Mouse (Mus musculus): ENCODE results near the gene 4930426L09Rik. TPM values are rescaled to one million over a fixed set of nuclear protein-coding genes. Genes with fewer than 3 reads are reported as not detected.

Gene 4930426L09Rik
- polyA plus RNA-seq, 1 experiment from 2014 or later: 0.18 TPM

- no peak for ATAC-seq
- Histone ChIP-seq H3K4me1 (ENCODE audit: control insufficient read depth, insufficient read depth, low read depth, low read length) (no peaks in the 10 kb centered on the region), H3K27me3 (replicated peaks; ENCODE audit: control insufficient read depth, insufficient read depth, low read length) (no peaks in the 10 kb centered on the region), H3K27ac (ENCODE audit: low read depth, low read length) (no peak overlapping the region), H3K36me3 (ENCODE audit: control insufficient read depth, insufficient read depth, low read length) (no peaks in the 10 kb centered on the region), H3K4me3 (ENCODE audit: low read length) (no peak overlapping the region), H3K4me2 (ENCODE audit: low read length) (no peak overlapping the region), H3K9me3 (ENCODE audit: control insufficient read depth, low read length) (no peaks in the 10 kb centered on the region), H3K9ac (ENCODE audit: low read depth, low read length) (no peak overlapping the region)
- WGBS: 97% methylated on average over 1 of the region's 1 CpGs
Measured at GRCm38 (mm10) chr2:19016839-19017238, 18.7 kb downstream of the 4930426L09Rik start.

DNA sequence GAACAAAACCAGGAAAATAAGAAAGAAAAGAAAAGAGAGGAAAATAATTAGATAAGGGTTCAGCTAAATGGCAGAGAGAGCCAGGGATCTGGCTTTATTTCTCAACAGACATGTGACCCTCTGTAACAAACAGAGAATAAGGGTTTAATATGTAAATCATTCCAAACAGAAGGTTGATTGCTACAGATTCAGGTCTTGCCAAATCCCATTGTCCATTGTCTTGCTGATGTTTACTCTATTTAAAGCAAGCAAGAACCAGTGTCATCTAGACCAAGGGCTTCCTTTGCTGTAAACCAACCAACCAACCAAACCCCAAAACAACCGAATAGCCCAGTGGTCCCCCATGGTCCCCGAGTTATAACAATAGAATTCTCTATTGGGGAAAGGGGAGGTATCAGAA, 19.9 kb downstream of the 4930426L09Rik start:
- Histone ChIP-seq H3K9ac (ENCODE audit: low read depth, low read length) (no peak overlapping the region), H3K27me3 (replicated peaks; ENCODE audit: control insufficient read depth, insufficient read depth, low read length) (no peaks in the 10 kb centered on the region), H3K4me1 (ENCODE audit: control insufficient read depth, insufficient read depth, low read depth, low read length) (no peaks in the 10 kb centered on the region), H3K4me2 (ENCODE audit: low read length) (no peak overlapping the region), H3K27ac (ENCODE audit: low read depth, low read length) (no peak overlapping the region), H3K4me3 (ENCODE audit: low read length) (no peak overlapping the region), H3K9me3 (ENCODE audit: control insufficient read depth, low read length) (no peaks in the 10 kb centered on the region), H3K36me3 (ENCODE audit: control insufficient read depth, insufficient read depth, low read length) (no peaks in the 10 kb centered on the region)
- no peak for ATAC-seq
- WGBS: 63% methylated on average over 2 of the region's 2 CpGs

DNA sequence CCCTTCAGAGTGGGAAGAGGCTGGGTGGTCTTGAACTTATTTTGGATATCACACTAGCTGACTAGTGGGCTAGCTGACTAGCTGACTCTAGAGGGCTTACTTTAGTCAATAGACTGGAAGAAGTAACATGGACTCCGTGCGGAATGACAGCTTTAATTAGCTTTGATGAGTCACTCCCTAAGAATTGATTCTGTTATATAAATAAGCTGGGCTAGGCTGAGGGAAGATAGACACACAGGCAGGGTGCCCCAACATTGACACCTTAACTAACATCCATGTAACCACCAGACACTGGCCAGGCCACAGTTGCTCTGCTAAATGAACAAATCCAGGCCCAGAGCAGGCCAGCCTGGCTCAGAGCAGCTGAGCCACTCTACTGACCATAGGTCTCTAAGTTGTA, 26.7 kb downstream of the 4930426L09Rik start:
- H3K27me3 ChIP-seq (replicated peaks; ENCODE audit: control insufficient read depth, insufficient read depth, low read length): no peaks in the 10 kb centered on the region
- ATAC-seq: no peak
- no peak overlapping the region for H3K9ac ChIP-seq (ENCODE audit: low read depth, low read length)
- no peak overlapping the region for H3K27ac ChIP-seq (ENCODE audit: low read depth, low read length)
- H3K9me3 ChIP-seq (ENCODE audit: control insufficient read depth, low read length): no peaks in the 10 kb centered on the region
- H3K4me1 ChIP-seq (ENCODE audit: control insufficient read depth, insufficient read depth, low read depth, low read length): no peaks in the 10 kb centered on the region
- H3K36me3 ChIP-seq (ENCODE audit: control insufficient read depth, insufficient read depth, low read length): no peaks in the 10 kb centered on the region
- H3K4me3 ChIP-seq (ENCODE audit: low read length): no peak overlapping the region
- H3K4me2 ChIP-seq (ENCODE audit: low read length): no peak overlapping the region
- 72% methylated on average over 2 of the region's 2 CpGs for WGBS

GRCm38 (mm10) chr2:19037430-19037829, 39.3 kb downstream of the 4930426L09Rik start:
- Histone ChIP-seq H3K4me3 (ENCODE audit: low read length) (no peak overlapping the region), H3K4me2 (ENCODE audit: low read length) (no peak overlapping the region), H3K36me3 (ENCODE audit: control insufficient read depth, insufficient read depth, low read length) (no peaks in the 10 kb centered on the region), H3K9ac (ENCODE audit: low read depth, low read length) (no peak overlapping the region), H3K9me3 (ENCODE audit: control insufficient read depth, low read length) (no peaks in the 10 kb centered on the region), H3K27ac (ENCODE audit: low read depth, low read length) (no peak overlapping the region), H3K27me3 (replicated peaks; ENCODE audit: control insufficient read depth, insufficient read depth, low read length) (no peaks in the 10 kb centered on the region), H3K4me1 (ENCODE audit: control insufficient read depth, insufficient read depth, low read depth, low read length) (no peaks in the 10 kb centered on the region)
- 75% methylated on average over 4 of the region's 4 CpGs for WGBS
- no peak for ATAC-seq

DNA sequence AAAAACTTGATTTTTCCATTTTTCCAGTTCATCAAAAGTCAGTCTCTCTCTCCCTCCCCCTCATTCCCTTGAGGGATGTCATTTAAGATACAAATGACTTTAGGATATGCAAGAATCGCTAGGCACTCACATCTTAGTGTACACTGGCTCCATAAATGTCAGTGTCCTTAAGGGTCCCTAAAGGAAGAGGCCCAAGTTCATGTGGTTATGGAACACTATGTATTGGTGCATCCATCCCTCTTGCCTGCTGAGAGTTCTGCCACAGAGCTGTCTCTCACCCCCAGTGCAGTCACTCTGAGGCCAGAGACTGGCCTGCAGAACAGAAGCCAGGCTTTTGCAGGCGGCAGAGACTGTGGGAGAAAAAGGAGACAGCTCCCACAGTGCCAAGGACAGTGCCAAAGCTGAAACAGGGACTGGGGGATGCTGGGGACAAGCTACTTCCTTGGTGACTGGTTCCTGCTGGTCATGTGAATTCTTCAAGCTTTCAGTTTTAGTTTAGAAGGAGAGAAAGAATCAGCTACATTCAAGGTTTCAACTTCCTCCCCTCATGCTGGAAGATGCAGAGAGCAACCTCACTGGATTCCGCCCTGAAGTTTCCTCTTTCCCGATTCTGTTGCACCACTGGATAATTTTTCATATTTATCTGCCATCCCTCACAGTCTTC, 39.9 kb downstream of the 4930426L09Rik start:
- Histone ChIP-seq H3K4me2 (ENCODE audit: low read length) (no peak overlapping the region), H3K27ac (ENCODE audit: low read depth, low read length) (no peak overlapping the region), H3K9ac (ENCODE audit: low read depth, low read length) (no peak overlapping the region), H3K4me1 (ENCODE audit: control insufficient read depth, insufficient read depth, low read depth, low read length) (no peaks in the 10 kb centered on the region), H3K4me3 (ENCODE audit: low read length) (no peak overlapping the region), H3K36me3 (ENCODE audit: control insufficient read depth, insufficient read depth, low read length) (no peaks in the 10 kb centered on the region), H3K9me3 (ENCODE audit: control insufficient read depth, low read length) (no peaks in the 10 kb centered on the region), H3K27me3 (replicated peaks; ENCODE audit: control insufficient read depth, insufficient read depth, low read length) (no peaks in the 10 kb centered on the region)
- WGBS: 81% methylated on average over 4 of the region's 4 CpGs
- no peak for ATAC-seq

- H3K9me3 ChIP-seq (ENCODE audit: control insufficient read depth, low read length): no peaks in the 10 kb centered on the region
- ATAC-seq: no peak
- no peak overlapping the region for H3K4me2 ChIP-seq (ENCODE audit: low read length)
- H3K4me3 ChIP-seq (ENCODE audit: low read length): no peak overlapping the region
- 96% methylated on average over 1 of the region's 1 CpGs for WGBS
- no peaks in the 10 kb centered on the region for H3K27me3 ChIP-seq (replicated peaks; ENCODE audit: control insufficient read depth, insufficient read depth, low read length)
- H3K27ac ChIP-seq (ENCODE audit: low read depth, low read length): no peak overlapping the region
- H3K9ac ChIP-seq (ENCODE audit: low read depth, low read length): no peak overlapping the region
- H3K36me3 ChIP-seq (ENCODE audit: control insufficient read depth, insufficient read depth, low read length): no peaks in the 10 kb centered on the region
- H3K4me1 ChIP-seq (ENCODE audit: control insufficient read depth, insufficient read depth, low read depth, low read length): no peaks in the 10 kb centered on the region
Measured at GRCm38 (mm10) chr2:19048225-19048624, 50.1 kb downstream of the 4930426L09Rik start.

DNA sequence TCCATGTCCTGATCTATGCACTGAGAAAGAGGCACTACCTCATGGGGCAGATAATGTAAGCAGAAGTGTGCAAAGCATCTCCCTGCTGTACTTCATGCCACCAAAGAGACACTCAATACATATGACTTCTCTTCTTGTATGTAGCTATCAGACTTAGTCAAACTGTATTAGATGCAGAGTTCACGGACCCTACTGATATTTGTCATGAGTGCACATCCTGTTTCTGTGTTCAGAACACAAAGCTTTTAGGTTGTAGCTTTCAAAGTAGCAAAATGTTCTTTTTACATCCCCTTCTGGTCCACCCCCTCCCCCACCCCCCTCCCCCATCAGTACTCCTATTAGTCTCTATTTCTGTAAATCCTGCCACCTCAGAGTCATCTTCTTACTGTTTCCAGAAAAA, 51.2 kb downstream of the 4930426L09Rik start:
- H3K9me3 ChIP-seq (ENCODE audit: control insufficient read depth, low read length): no peaks in the 10 kb centered on the region
- no peaks in the 10 kb centered on the region for H3K4me1 ChIP-seq (ENCODE audit: control insufficient read depth, insufficient read depth, low read depth, low read length)
- H3K4me3 ChIP-seq (ENCODE audit: low read length): no peak overlapping the region
- H3K9ac ChIP-seq (ENCODE audit: low read depth, low read length): no peak overlapping the region
- no peaks in the 10 kb centered on the region for H3K36me3 ChIP-seq (ENCODE audit: control insufficient read depth, insufficient read depth, low read length)
- no peak overlapping the region for H3K4me2 ChIP-seq (ENCODE audit: low read length)
- H3K27me3 ChIP-seq (replicated peaks; ENCODE audit: control insufficient read depth, insufficient read depth, low read length): no peaks in the 10 kb centered on the region
- no peak overlapping the region for H3K27ac ChIP-seq (ENCODE audit: low read depth, low read length)
- 96% methylated on average over 1 of the region's 1 CpGs for WGBS
- ATAC-seq: no peak

Other genes with a start within 250 kb of the 4930426L09Rik start
- 10.2 and 12.5 TPM in 2 replicates for gene Pip4k2a, start 217 bp upstream of the 4930426L09Rik start, polyA plus RNA-seq (2015; fragmentation: Nextera tagmentation; extraction: Ambion mirVana)
- gene Armc3, start 201.0 kb downstream of the 4930426L09Rik start, polyA plus RNA-seq (2015; fragmentation: Nextera tagmentation; extraction: Ambion mirVana): 1.6 and 1.9 TPM in 2 replicates